Mouse (Mus musculus) thymus, adult 2 months (tissue): ENCODE data around the gene Pdcd6ip.

ENCODE experiments used
- CTCF ChIP-seq: fragments of 200-500 bp; IDR thresholded peaks from 2 replicates; pipeline ENCODE4 v1.5.1; 2012; ENCODE audit warnings: mild to moderate bottlenecking, control low read depth, low read length, moderate library complexity, borderline replicate concordance; ENCODE audit not compliant: control insufficient read depth, poor library complexity, insufficient read depth; ENCODE audit errors: extremely low read depth
- POLR2A ChIP-seq: fragments of 200-500 bp; IDR thresholded peaks from 2 replicates; pipeline ENCODE4 v1.6.1; 2012; ENCODE audit warnings: mild to moderate bottlenecking, low read length, control low read depth, moderate library complexity; ENCODE audit not compliant: control insufficient read depth, poor library complexity, insufficient read depth; ENCODE audit errors: extremely low read depth

DNA sequence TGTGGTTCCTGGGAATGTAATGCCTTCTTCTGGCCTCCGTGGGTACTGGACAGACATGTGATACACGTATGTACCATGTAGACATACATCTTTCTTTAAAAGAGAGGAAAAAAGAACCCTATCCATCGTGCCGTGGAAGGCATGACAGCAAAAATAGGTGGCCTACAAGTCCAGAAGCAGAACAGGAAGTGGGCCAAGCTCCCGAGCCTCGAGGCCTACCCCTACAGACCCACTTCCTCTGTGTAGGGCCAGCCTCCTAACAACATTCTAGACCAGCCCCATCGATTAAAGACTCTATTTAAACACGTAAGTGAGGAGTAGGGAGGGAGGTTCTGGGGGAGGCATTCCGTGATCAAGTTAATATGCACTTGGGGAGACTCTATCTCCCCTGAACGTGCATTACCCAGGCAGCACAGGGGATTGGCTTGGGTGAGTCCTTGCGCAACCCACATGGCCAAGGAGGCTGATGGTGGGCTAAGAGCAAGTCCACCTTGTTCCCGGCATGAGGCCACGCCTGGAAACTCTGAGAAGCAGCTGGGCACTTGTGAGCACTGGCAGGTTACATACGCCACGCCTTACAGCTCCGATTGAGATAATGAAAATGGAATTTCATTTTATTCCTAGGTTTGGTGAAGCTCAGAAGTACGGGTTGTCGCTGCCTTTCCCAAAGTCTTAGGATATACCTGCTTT is 19.1 kb upstream of the Pdcd6ip start:
- TF ChIP-seq CTCF (no peak), POLR2A (no peak)
